Mouse (Mus musculus) thymus, adult 18-20 months (tissue): Measurements from ENCODE around the gene Brd9.

ENCODE experiments used
- DNase-seq, 2 experiments: peaks; one replicate each; pipeline ENCODE4 v3.0.0; 2022; ENCODE audit warnings: mixed read lengths in 2 of 2

The Brd9 gene

GRCm38 (mm10) chr13:73937321-73938176 is at the start of gene Brd9, which contains the start of gene Trip13:
Gene Brd9, plus strand, starts transcription at chr13:73937811.
Gene Trip13, minus strand, starts transcription at chr13:73937784.
- DNase-seq = peak; percentile 85

- DNase-seq = no peak
These were observed 45.0 kb upstream of the Brd9 start for GRCm38 (mm10) chr13:73892493-73893178.

- no peak for DNase-seq
These were observed 40.0 kb upstream of the Brd9 start for GRCm38 (mm10) chr13:73897561-73897960.

- DNase-seq = no peak
These were observed 30.5 kb upstream of the Brd9 start for GRCm38 (mm10) chr13:73907136-73907535.

- peak in 1 of 2 experiments; percentile 11 for DNase-seq
These were observed 29.8 kb upstream of the Brd9 start for GRCm38 (mm10) chr13:73907683-73908412.

- no peak for DNase-seq
These were observed 24.5 kb upstream of the Brd9 start for GRCm38 (mm10) chr13:73913066-73913465.

GRCm38 (mm10) chr13:73932201-73932600 is 5.4 kb upstream of the Brd9 start:
- no peak for DNase-seq

GRCm38 (mm10) chr13:73936938-73937320 is 682 bp upstream of the Brd9 start:
- DNase-seq = no peak

GRCm38 (mm10) chr13:73938177-73938560 is 558 bp downstream of the Brd9 start:
- peak in 1 of 2 experiments; percentile 11 for DNase-seq

GRCm38 (mm10) chr13:73939101-73939500 is 1.5 kb downstream of the Brd9 start:
- DNase-seq = no peak

GRCm38 (mm10) chr13:73944606-73945005 is 7.0 kb downstream of the Brd9 start:
- no peak for DNase-seq

GRCm38 (mm10) chr13:73953551-73954130 is 16.0 kb downstream of the Brd9 start:
- no peak for DNase-seq

- no peak for DNase-seq
These were observed 17.1 kb downstream of the Brd9 start for GRCm38 (mm10) chr13:73954666-73955065.

GRCm38 (mm10) chr13:73955531-73955930 is 17.9 kb downstream of the Brd9 start:
- DNase-seq = no peak

GRCm38 (mm10) chr13:73960117-73960652 is 22.6 kb downstream of the Brd9 start:
- DNase-seq = no peak

GRCm38 (mm10) chr13:73961177-73961576 is 23.6 kb downstream of the Brd9 start:
- DNase-seq = no peak

GRCm38 (mm10) chr13:73963551-73963950 is 25.9 kb downstream of the Brd9 start, which contains the start of gene Zdhhc11:
Gene Zdhhc11, plus strand, starts transcription at chr13:73963851.
- DNase-seq = no peak

- DNase-seq = peak in 1 of 2 experiments; percentile 4
These were observed 33.2 kb downstream of the Brd9 start for GRCm38 (mm10) chr13:73970545-73971448.

GRCm38 (mm10) chr13:73974523-73974922 is 36.9 kb downstream of the Brd9 start:
- no peak for DNase-seq

- no peak for DNase-seq
These were observed 39.3 kb downstream of the Brd9 start for GRCm38 (mm10) chr13:73976935-73977334.

GRCm38 (mm10) chr13:73990325-73990724 is 52.7 kb downstream of the Brd9 start:
- DNase-seq = no peak
